Mouse (Mus musculus) embryonic facial prominence, embryonic 14.5 days (tissue): ENCODE measurements at regions not wholly inside any gene's neighbourhood (a gene's known extent, or its start where the extent isn't known, plus 50 kb on each side); places are given as distances from the start of the nearest gene placed in this dataset.

ENCODE experiments used
- ATAC-seq: fragments of 200-750 bp; cut with Nextera tagmentation; 2 replicates; pipeline ENCODE4 v1.8.0; 2017; ENCODE audit warnings: low read depth, moderate number of reproducible peaks, moderate TSS enrichment
- DNase-seq: peaks from one replicate; pipeline ENCODE4 v3.0.0-alpha.2; 2015; ENCODE audit warnings: low spot score
- H3K27ac ChIP-seq: fragments of 300-500 bp; sonication (generic); replicated peaks from 2 replicates; pipeline ENCODE4 v1.5.1; 2014; ENCODE audit warnings: low read depth, mild to moderate bottlenecking, low read length, moderate library complexity
- H3K27me3 ChIP-seq: fragments of 300-500 bp; sonication (generic); replicated peaks from 2 replicates; pipeline ENCODE4 v1.6.1; 2014; ENCODE audit warnings: low read length; ENCODE audit not compliant: control insufficient read depth, insufficient read depth
- H3K36me3 ChIP-seq: fragments of 300-500 bp; sonication (generic); 2 replicates; pipeline ENCODE4 v1.6.1; 2014; ENCODE audit warnings: low read length, mixed read lengths; ENCODE audit not compliant: control insufficient read depth, insufficient read depth
- H3K4me1 ChIP-seq: fragments of 300-500 bp; sonication (generic); 2 replicates; pipeline ENCODE4 v1.6.1; 2014; ENCODE audit warnings: antibody characterized with exemption, low read length; ENCODE audit not compliant: control insufficient read depth, insufficient read depth
- H3K4me2 ChIP-seq: fragments of 300-500 bp; sonication (generic); 2 replicates; pipeline ENCODE4 v1.6.1; 2014; ENCODE audit warnings: low read depth, mild to moderate bottlenecking, low read length, moderate library complexity, mixed read lengths
- H3K4me3 ChIP-seq: fragments of 300-500 bp; sonication (generic); 2 replicates; pipeline ENCODE4 v1.5.1; 2014; ENCODE audit warnings: low read depth, mild to moderate bottlenecking, low read length
- H3K9ac ChIP-seq: fragments of 300-500 bp; sonication (generic); 2 replicates; pipeline ENCODE4 v1.6.1; 2014; ENCODE audit warnings: low read depth, mild to moderate bottlenecking, low read length, moderate library complexity, mixed read lengths
- H3K9me3 ChIP-seq: fragments of 300-500 bp; sonication (generic); 2 replicates; pipeline ENCODE4 v1.6.1; 2016; ENCODE audit warnings: low read length; ENCODE audit not compliant: control insufficient read depth
- WGBS: fragments of 180-500 bp; shearing (Covaris S2); extraction: QIAGEN DNeasy Blood & Tissue Kit; methylation state at CpG from one replicate; pipeline ENCODE4 v1.1.7; 2014; 5-methylcytosine and 5-hydroxymethylcytosine counted together

- WGBS = 69% methylated on average over 10 of the region's 10 CpGs
- H3K9ac ChIP-seq = no peak overlapping the region
Observed at GRCm38 (mm10) chr2:9547771-9548590, 333.1 kb upstream of the 4930412O13Rik start.

GRCm38 (mm10) chr2:9553313-9553712 lies 327.7 kb upstream of the 4930412O13Rik start:
- Histone ChIP-seq H3K27ac (no peak overlapping the region), H3K27me3 (no peaks in the 10 kb centered on the region), H3K9ac (no peak overlapping the region), H3K4me3 (no peak overlapping the region), H3K4me1 (no peaks in the 10 kb centered on the region), H3K36me3 (no peaks in the 10 kb centered on the region), H3K9me3 (no peaks in the 10 kb centered on the region), H3K4me2 (no peak overlapping the region)
- ATAC-seq (no peak), DNase-seq (no peak)

More at GRCm38 (mm10) chr2:9547771-9548590, 333.1 kb upstream of the 4930412O13Rik start:
- DNase-seq (no peak), ATAC-seq (no peak)
- no peaks in the 10 kb centered on the region for H3K27me3 ChIP-seq
- no peak overlapping the region for H3K27ac ChIP-seq
- H3K4me1 ChIP-seq = no peaks in the 10 kb centered on the region
- no peak overlapping the region for H3K4me3 ChIP-seq
- H3K36me3 ChIP-seq = no peaks in the 10 kb centered on the region
- no peaks in the 10 kb centered on the region for H3K9me3 ChIP-seq
- no peak overlapping the region for H3K4me2 ChIP-seq

- H3K4me2 ChIP-seq = no peak overlapping the region
- no peaks in the 10 kb centered on the region for H3K4me1 ChIP-seq
- H3K27ac ChIP-seq = no peak overlapping the region
- 59% methylated on average over 6 of the region's 6 CpGs for WGBS
- H3K4me3 ChIP-seq = no peak overlapping the region
- DNase-seq (no peak), ATAC-seq (no peak)
- H3K9me3 ChIP-seq = no peaks in the 10 kb centered on the region
- no peak overlapping the region for H3K9ac ChIP-seq
- H3K36me3 ChIP-seq = no peaks in the 10 kb centered on the region
- H3K27me3 ChIP-seq = no peaks in the 10 kb centered on the region
Observed at GRCm38 (mm10) chr2:9564487-9565043, 316.5 kb upstream of the 4930412O13Rik start.

DNA sequence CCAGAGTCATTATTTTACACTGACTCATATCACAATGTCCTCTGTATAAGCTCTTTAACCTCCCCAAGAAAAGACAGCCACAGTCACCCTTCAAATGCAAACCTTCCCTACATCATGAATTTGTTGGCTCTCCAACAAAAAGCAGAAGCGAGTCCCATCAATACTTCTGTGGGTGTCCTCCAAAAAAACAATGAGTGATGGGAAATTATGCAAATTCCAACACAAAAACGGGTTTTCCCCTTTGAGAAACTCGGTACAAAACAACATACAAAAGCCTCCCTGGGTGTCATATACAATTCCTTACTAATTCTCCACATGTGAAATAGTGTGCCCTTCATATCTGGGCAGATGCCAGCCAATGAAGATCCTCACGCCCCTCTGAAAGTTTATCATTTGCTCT lies 311.8 kb upstream of the 4930412O13Rik start:
- no peak for ATAC-seq
- no peak overlapping the region for H3K9ac ChIP-seq

DNA sequence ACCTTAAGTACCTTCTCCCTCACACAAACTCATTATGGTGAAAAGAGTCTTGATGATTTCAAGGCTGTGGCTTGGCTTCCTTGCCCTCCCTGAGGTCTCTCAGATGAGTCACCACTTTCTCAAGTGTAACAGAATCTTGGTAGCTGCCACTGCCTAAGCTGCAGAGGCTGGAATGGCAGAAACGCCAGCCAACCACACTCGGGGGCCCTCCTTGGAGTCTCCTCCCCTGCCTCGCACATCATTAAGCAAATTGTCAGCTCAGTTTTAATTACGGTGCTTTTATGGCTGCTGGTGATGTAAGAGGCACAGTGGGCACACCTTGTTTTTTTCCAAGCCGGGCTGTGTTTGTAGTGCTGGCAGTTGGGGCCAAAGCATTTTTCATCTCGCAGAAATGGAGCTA lies 306.9 kb upstream of the 4930412O13Rik start:
- DNase-seq (peak; percentile 49), ATAC-seq (peak; percentile 22; the same call in 1 of the 2 replicates)
- Histone ChIP-seq H3K27ac (no peak overlapping the region), H3K9me3 (no peaks in the 10 kb centered on the region), H3K4me3 (no peak overlapping the region), H3K4me2 (no peak overlapping the region), H3K36me3 (no peaks in the 10 kb centered on the region), H3K4me1 (no peaks in the 10 kb centered on the region), H3K9ac (no peak overlapping the region), H3K27me3 (no peaks in the 10 kb centered on the region)
- 66% methylated on average over 6 of the region's 6 CpGs for WGBS

More for the DNA sequence above, 311.8 kb upstream of the 4930412O13Rik start:
- Histone ChIP-seq H3K4me2 (no peak overlapping the region), H3K27me3 (no peaks in the 10 kb centered on the region), H3K4me1 (no peaks in the 10 kb centered on the region), H3K9me3 (no peaks in the 10 kb centered on the region), H3K27ac (no peak overlapping the region), H3K36me3 (no peaks in the 10 kb centered on the region), H3K4me3 (no peak overlapping the region)
- no peak for DNase-seq
- 79% methylated on average over 4 of the region's 4 CpGs for WGBS

- H3K27ac ChIP-seq = no peak overlapping the region
- no peaks in the 10 kb centered on the region for H3K9me3 ChIP-seq
- WGBS = 92% methylated on average over 5 of the region's 5 CpGs
- DNase-seq = no peak
- no peak overlapping the region for H3K9ac ChIP-seq
- no peaks in the 10 kb centered on the region for H3K27me3 ChIP-seq
- no peak overlapping the region for H3K4me2 ChIP-seq
- no peak for ATAC-seq
- H3K4me3 ChIP-seq = no peak overlapping the region
- H3K4me1 ChIP-seq = no peaks in the 10 kb centered on the region
- no peaks in the 10 kb centered on the region for H3K36me3 ChIP-seq
Observed at GRCm38 (mm10) chr2:9574651-9575050, 306.4 kb upstream of the 4930412O13Rik start.

- Histone ChIP-seq H3K4me1 (no peaks in the 10 kb centered on the region), H3K9me3 (no peaks in the 10 kb centered on the region), H3K36me3 (no peaks in the 10 kb centered on the region), H3K4me3 (no peak overlapping the region), H3K9ac (no peak overlapping the region), H3K27me3 (no peaks in the 10 kb centered on the region), H3K27ac (no peak overlapping the region), H3K4me2 (no peak overlapping the region)
- DNase-seq (no peak), ATAC-seq (no peak)
- WGBS = 86% methylated on average over 4 of the region's 4 CpGs
Observed at GRCm38 (mm10) chr2:9577868-9578267, 303.2 kb upstream of the 4930412O13Rik start.

DNA sequence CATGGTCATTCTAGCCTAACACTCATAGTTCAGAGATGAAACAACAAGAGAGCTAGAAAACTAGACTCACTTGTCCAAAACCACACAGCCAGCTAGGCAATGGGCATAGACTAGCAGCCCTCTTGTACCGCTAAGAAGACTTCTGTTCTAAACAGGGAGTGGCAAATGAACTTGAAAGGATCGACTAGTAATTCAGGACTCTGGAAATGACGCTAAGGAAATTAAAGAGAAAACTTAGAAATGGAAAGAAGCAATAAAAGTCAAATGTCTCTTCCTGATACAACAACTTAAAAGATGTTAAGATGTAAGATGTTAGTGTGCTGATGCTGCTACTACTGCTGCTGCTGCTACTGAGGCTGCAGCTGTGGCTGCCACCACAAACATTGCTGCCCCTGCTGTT lies 293.7 kb upstream of the 4930412O13Rik start:
- Histone ChIP-seq H3K27me3 (no peaks in the 10 kb centered on the region), H3K9me3 (peaks cover 5% of the 10 kb centered on the region; the same call in 1 of the 2 replicates), H3K9ac (no peak overlapping the region), H3K36me3 (no peaks in the 10 kb centered on the region), H3K4me3 (no peak overlapping the region), H3K27ac (no peak overlapping the region), H3K4me2 (no peak overlapping the region), H3K4me1 (no peaks in the 10 kb centered on the region)
- DNase-seq = no peak
- no peak for ATAC-seq
- 86% methylated on average over 3 of the region's 3 CpGs for WGBS

- Histone ChIP-seq H3K4me3 (no peak overlapping the region), H3K27ac (no peak overlapping the region), H3K27me3 (no peaks in the 10 kb centered on the region), H3K9me3 (peaks cover 5% of the 10 kb centered on the region; the same call in 1 of the 2 replicates), H3K36me3 (no peaks in the 10 kb centered on the region), H3K4me2 (no peak overlapping the region), H3K4me1 (peaks cover 3% of the 10 kb centered on the region; the same call in 1 of the 2 replicates), H3K9ac (no peak overlapping the region)
- ATAC-seq = no peak
- no peak for DNase-seq
Observed at GRCm38 (mm10) chr2:9589200-9589599, 291.9 kb upstream of the 4930412O13Rik start.
